Mouse (Mus musculus) CD4-positive naive resting alpha-beta T cell, adult 76 days (primary cell): ENCODE results near the gene Fosl2. TPM values are rescaled to one million over a fixed set of nuclear protein-coding genes. Genes with fewer than 3 reads are reported as not detected.

ENCODE experiments used
- total RNA-seq: library from RNA; stranded (reverse); gene quantifications from one replicate; pipeline ENCODE4 v1.2.4, GENCODE M21; 2023

Fosl2 gene
- total RNA-seq, result 198 TPM

GRCm38 (mm10) chr5:32135336-32136206, at the start of gene Fosl2:
TSS of gene Fosl2 (plus strand) at chr5:32135801.

Other genes starting within 250 kb of the Fosl2 start
- gene Plb1, start 96.9 kb downstream of the Fosl2 start, total RNA-seq, result not detected